Mouse (Mus musculus) MEL (cell line): Measurements from ENCODE around the gene Fa2h. TPM values are rescaled to one million over a fixed set of nuclear protein-coding genes. Genes with fewer than 3 reads are reported as not detected.

Experiments used
- DNase-seq: peaks from one replicate; pipeline ENCODE4 v3.0.0; 2011; ENCODE audit warnings: low read depth, low spot score
- H3K27ac ChIP-seq: 2 replicates; pipeline ENCODE4 v1.5.1; 2012; ENCODE audit warnings: low read depth, mild to moderate bottlenecking, control low read depth, low read length, moderate library complexity; ENCODE audit not compliant: control insufficient read depth
- H3K27me3 ChIP-seq, 2 experiments: fragments of 150-350 bp in 1 of 2; sonication (generic) in 1 of 2; 2 replicates each; pipeline ENCODE4 v1.6.1; 2012; ENCODE audit warnings: low read length in 2 of 2, mild to moderate bottlenecking in 2 of 2, improper control_type of control experiment in 1 of 2, moderate library complexity in 1 of 2; ENCODE audit not compliant: insufficient read depth in 2 of 2, control insufficient read depth in 1 of 2
- H3K36me3 ChIP-seq, 2 experiments: 2 replicates each; pipeline ENCODE4 v1.6.1; 2012 to 2014; ENCODE audit warnings: low read length in 2 of 2, improper control_type of control experiment in 1 of 2, inconsistent platforms in 1 of 2, mild to moderate bottlenecking in 1 of 2; ENCODE audit not compliant: insufficient read depth in 2 of 2, control insufficient read depth in 1 of 2
- H3K4me1 ChIP-seq, 2 experiments: fragments of 150-350 bp in 1 of 2; sonication (generic) in 1 of 2; 2 replicates each; pipeline ENCODE4 v1.6.1; 2012; ENCODE audit warnings: low read length in 2 of 2, improper control_type of control experiment in 1 of 2, mild to moderate bottlenecking in 1 of 2; ENCODE audit not compliant: insufficient read depth in 2 of 2, control insufficient read depth in 1 of 2
- H3K4me3 ChIP-seq, 2 experiments: fragments of 150-350 bp in 1 of 2; sonication (generic) in 1 of 2; 2 replicates each; pipeline ENCODE4 v1.5.1; 2012; ENCODE audit warnings: low read depth in 2 of 2, low read length in 2 of 2, mild to moderate bottlenecking in 2 of 2, moderate library complexity in 2 of 2, control low read depth in 1 of 2, improper control_type of control experiment in 1 of 2; ENCODE audit not compliant: control insufficient read depth in 1 of 2, insufficient read depth in 1 of 2
- H3K79me2 ChIP-seq: 2 replicates; pipeline ENCODE4 v1.6.1; 2012; ENCODE audit warnings: mild to moderate bottlenecking, low read length, moderate library complexity; ENCODE audit not compliant: control insufficient read depth, poor library complexity, insufficient read depth
- H3K9ac ChIP-seq: 2 replicates; pipeline ENCODE4 v1.6.1; 2012; ENCODE audit warnings: low read depth, mild to moderate bottlenecking, control low read depth, low read length, moderate library complexity; ENCODE audit not compliant: control insufficient read depth, poor library complexity, severe bottlenecking
- H3K9me3 ChIP-seq: fragments of 150-350 bp; sonication (generic); replicated peaks from 2 replicates; pipeline ENCODE4 v1.6.1; 2012; ENCODE audit warnings: mild to moderate bottlenecking, low read length, improper control_type of control experiment, moderate library complexity; ENCODE audit not compliant: insufficient read depth
- CHD1 ChIP-seq: IDR thresholded peaks from 2 replicates; pipeline ENCODE4 v1.6.1; 2012; ENCODE audit warnings: low read depth, mild to moderate bottlenecking, inconsistent platforms, low read length, improper control_type of control experiment
- CHD2 ChIP-seq: IDR thresholded peaks from 2 replicates; pipeline ENCODE4 v1.6.1; 2011; ENCODE audit warnings: low read length, improper control_type of control experiment
- E2F4 ChIP-seq: IDR thresholded peaks from 2 replicates; pipeline ENCODE4 v1.6.1; 2011; ENCODE audit warnings: low read depth, low read length, improper control_type of control experiment, borderline replicate concordance
- ELF1 ChIP-seq: IDR thresholded peaks from 2 replicates; pipeline ENCODE4 v1.6.1; 2014; ENCODE audit warnings: low read depth, mild to moderate bottlenecking, inconsistent platforms, low read length, improper control_type of control experiment, moderate library complexity
- EP300 ChIP-seq, 2 experiments: IDR thresholded peaks; 2 replicates each; pipeline ENCODE4 v1.6.1; 2011; ENCODE audit warnings: improper control_type of control experiment in 2 of 2, low read length in 2 of 2, low read depth in 1 of 2, mild to moderate bottlenecking in 1 of 2
- ETS1 ChIP-seq: IDR thresholded peaks from 2 replicates; pipeline ENCODE4 v1.6.1; 2012; ENCODE audit warnings: low read depth, mild to moderate bottlenecking, inconsistent platforms, low read length, improper control_type of control experiment, moderate library complexity
- GABPA ChIP-seq: IDR thresholded peaks from 2 replicates; pipeline ENCODE4 v1.6.1; 2012; ENCODE audit warnings: low read depth, mild to moderate bottlenecking, inconsistent platforms, low read length, improper control_type of control experiment, moderate library complexity
- HCFC1 ChIP-seq: IDR thresholded peaks from 2 replicates; pipeline ENCODE4 v1.6.1; 2012; ENCODE audit warnings: low read depth, mild to moderate bottlenecking, inconsistent platforms, low read length, improper control_type of control experiment, moderate library complexity
- MAFK ChIP-seq: IDR thresholded peaks from 2 replicates; pipeline ENCODE4 v1.6.1; 2011; ENCODE audit warnings: low read depth, mild to moderate bottlenecking, low read length, improper control_type of control experiment, borderline replicate concordance
- MAZ ChIP-seq: IDR thresholded peaks from 2 replicates; pipeline ENCODE4 v1.6.1; 2012; ENCODE audit warnings: low read depth, mild to moderate bottlenecking, inconsistent platforms, low read length, improper control_type of control experiment
- MEF2A ChIP-seq: IDR thresholded peaks from 2 replicates; pipeline ENCODE4 v1.6.1; 2014; ENCODE audit warnings: low read depth, mild to moderate bottlenecking, inconsistent platforms, low read length, improper control_type of control experiment; ENCODE audit not compliant: poor library complexity, insufficient replicate concordance, severe bottlenecking; ENCODE audit errors: extremely low read depth
- MXI1 ChIP-seq: IDR thresholded peaks from 2 replicates; pipeline ENCODE4 v1.6.1; 2011; ENCODE audit warnings: mild to moderate bottlenecking, low read depth, low read length, improper control_type of control experiment
- MYB ChIP-seq: IDR thresholded peaks from 2 replicates; pipeline ENCODE4 v1.6.1; 2011; ENCODE audit warnings: mild to moderate bottlenecking, low read depth, low read length, improper control_type of control experiment
- MYC ChIP-seq: IDR thresholded peaks from 2 replicates; pipeline ENCODE4 v1.6.1; 2011; ENCODE audit warnings: low read depth, mild to moderate bottlenecking, low read length, improper control_type of control experiment, moderate library complexity
- NRF1 ChIP-seq: IDR thresholded peaks from 2 replicates; pipeline ENCODE4 v1.6.1; 2014; ENCODE audit warnings: low read depth, mild to moderate bottlenecking, inconsistent platforms, low read length, improper control_type of control experiment, moderate library complexity; ENCODE audit not compliant: poor library complexity, insufficient read depth, severe bottlenecking
- POLR2A ChIP-seq, 2 experiments: IDR thresholded peaks; 2 replicates each; pipeline ENCODE4 v1.6.1; 2011 to 2012; ENCODE audit warnings: low read length in 2 of 2, mild to moderate bottlenecking in 2 of 2, control low read depth in 1 of 2, improper control_type of control experiment in 1 of 2, low read depth in 1 of 2, moderate library complexity in 1 of 2; ENCODE audit not compliant: control insufficient read depth in 1 of 2, insufficient read depth in 1 of 2, poor library complexity in 1 of 2
- POLR2AphosphoS2 ChIP-seq: IDR thresholded peaks from 2 replicates; pipeline ENCODE4 v1.6.1; 2011; ENCODE audit warnings: low read length, improper control_type of control experiment
- POLR2AphosphoS5 ChIP-seq: IDR thresholded peaks from 2 replicates; pipeline ENCODE4 v1.6.1; 2012; ENCODE audit warnings: low read depth, borderline replicate concordance, mild to moderate bottlenecking, inconsistent platforms, low read length, moderate library complexity, mixed read lengths
- RCOR1 ChIP-seq: IDR thresholded peaks from 2 replicates; pipeline ENCODE4 v1.6.1; 2012; ENCODE audit warnings: low read depth, mild to moderate bottlenecking, inconsistent platforms, low read length, improper control_type of control experiment
- SMC3 ChIP-seq: IDR thresholded peaks from 2 replicates; pipeline ENCODE4 v1.6.1; 2011; ENCODE audit warnings: low read depth, low read length, improper control_type of control experiment
- TAL1 ChIP-seq: IDR thresholded peaks from 2 replicates; pipeline ENCODE4 v1.6.1; 2012; ENCODE audit warnings: mild to moderate bottlenecking, inconsistent platforms, low read length, moderate library complexity, mixed read lengths
- TCF12 ChIP-seq: IDR thresholded peaks from 2 replicates; pipeline ENCODE4 v1.6.1; 2014; ENCODE audit warnings: low read depth, mild to moderate bottlenecking, inconsistent platforms, low read length, improper control_type of control experiment, moderate library complexity
- USF2 ChIP-seq, 2 experiments: IDR thresholded peaks; 2 replicates each; pipeline ENCODE4 v1.6.1; 2011 to 2012; ENCODE audit warnings: improper control_type of control experiment in 2 of 2, low read length in 2 of 2, borderline replicate concordance in 1 of 2, inconsistent platforms in 1 of 2, low read depth in 1 of 2, mild to moderate bottlenecking in 1 of 2; ENCODE audit not compliant: insufficient read depth in 1 of 2
- ZKSCAN1 ChIP-seq: IDR thresholded peaks from 2 replicates; pipeline ENCODE4 v1.6.1; 2012; ENCODE audit warnings: low read depth, mild to moderate bottlenecking, inconsistent platforms, low read length, improper control_type of control experiment, moderate library complexity
- ZNF384 ChIP-seq: IDR thresholded peaks from 2 replicates; pipeline ENCODE4 v1.6.1; 2012; ENCODE audit warnings: low read depth, mild to moderate bottlenecking, inconsistent platforms, low read length, improper control_type of control experiment
- polyA plus RNA-seq, 2 experiments: library from polyadenylated mRNA; stranded (reverse) in 1 of 2; unstranded in 1 of 2; fragments of >175 nt in 1 of 2; fragments of >200 nt in 1 of 2; gene quantifications; 2 replicates each; pipeline versions ENCODE4 v1.2.1 to v1.2.4; 2012; ENCODE audit warnings: low replicate concordance in 2 of 2, low read depth in 1 of 2; ENCODE audit not compliant: insufficient read length in 2 of 2, insufficient read depth in 1 of 2, missing spikeins in 1 of 2
- total RNA-seq: library from RNA; depleted of rRNA; stranded (reverse); fragments of 300-350 nt; gene quantifications from 2 replicates; pipeline ENCODE4 v1.2.3, GENCODE M21; 2012

Fa2h gene
- total and polyA plus RNA-seq, 3 experiments: not detected

DNA sequence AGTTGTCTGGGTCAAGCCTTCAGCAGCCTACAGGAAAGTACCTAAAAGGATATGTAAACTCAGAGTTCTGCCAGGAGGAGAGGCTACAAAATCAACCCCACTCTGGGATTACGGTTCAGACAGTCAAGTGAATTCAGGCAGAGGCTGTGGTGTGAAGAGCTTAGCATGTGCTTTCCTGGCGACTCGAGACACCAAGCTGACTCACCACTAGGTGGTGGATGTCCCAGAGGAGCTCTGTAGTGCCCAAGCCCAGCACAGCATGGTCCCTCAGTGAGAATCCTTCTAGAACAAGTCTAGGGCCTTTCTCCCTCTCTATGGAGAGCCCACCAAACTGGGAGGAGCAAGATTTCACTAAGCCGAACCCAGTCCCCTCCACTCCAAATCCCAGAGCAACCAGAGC, 9.8 kb upstream of the Fa2h start (continued):
- 0 out of 2 replicates have a peak, but pooled peaks have one; percentile 52 for TF ChIP-seq MYC
- no peak for TF ChIP-seq MYB
- TF ChIP-seq MEF2A: no peak
- TF ChIP-seq ELF1: no peak
- TF ChIP-seq POLR2AphosphoS2: no peak
- no peak for TF ChIP-seq ZNF384
- TF ChIP-seq SMC3: peak; percentile 67
- no peak for TF ChIP-seq HCFC1
- no peak for TF ChIP-seq GABPA
- TF ChIP-seq EP300 (IDR thresholded peaks at IDR 0.05; ENCODE audit: low read depth in 1 of 2, low read length in 2 of 2): no peak
- TF ChIP-seq NRF1: no peak
- TF ChIP-seq ZKSCAN1: no peak

DNA sequence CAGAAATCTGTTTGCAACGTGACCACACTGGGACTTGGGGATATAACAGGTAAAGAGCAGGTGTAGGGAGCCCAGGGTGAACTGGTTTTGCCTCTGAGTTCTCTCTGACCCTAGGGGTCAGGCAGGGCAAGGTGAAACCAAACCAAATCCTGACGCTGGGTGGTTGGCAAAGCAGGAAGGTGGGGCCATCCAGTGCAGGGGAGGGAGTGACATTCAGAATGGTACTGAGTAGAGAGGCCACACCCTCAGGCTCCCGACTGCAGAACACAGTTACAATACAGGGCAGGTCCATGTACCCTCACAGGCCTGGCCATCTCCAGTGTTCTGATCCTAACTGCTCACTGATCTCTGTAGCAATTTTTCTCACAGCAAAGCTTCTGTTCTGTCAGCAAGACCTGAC, 2.4 kb downstream of the Fa2h start:
- no peak overlapping the region for H3K9ac ChIP-seq
- no peaks in the 10 kb centered on the region for H3K79me2 ChIP-seq
- H3K27me3 ChIP-seq: peaks cover 3 to 11% of the 10 kb centered on the region in 2 experiments; a peak in 3 of 4 replicates
- H3K27ac ChIP-seq: no peak overlapping the region
- no peak overlapping the region for H3K4me3 ChIP-seq
- no peak for DNase-seq
- peaks cover 0 to 5% of the 10 kb centered on the region in 2 experiments; a peak in 2 of 4 replicates for H3K36me3 ChIP-seq
- H3K4me1 ChIP-seq: peaks cover 5 to 19% of the 10 kb centered on the region in 2 experiments
- TF ChIP-seq MAFK: no peak
- TF ChIP-seq POLR2A (IDR thresholded peaks at IDR 0.05; ENCODE audit: control insufficient read depth in 1 of 2, insufficient read depth in 1 of 2, low read depth in 1 of 2, low read length in 2 of 2, poor library complexity in 1 of 2): no peak
- no peak for TF ChIP-seq MYB
- no peak for TF ChIP-seq RCOR1
- no peak for TF ChIP-seq CHD1
- no peak for TF ChIP-seq MXI1
- no peaks in the 10 kb centered on the region for H3K9me3 ChIP-seq

DNA sequence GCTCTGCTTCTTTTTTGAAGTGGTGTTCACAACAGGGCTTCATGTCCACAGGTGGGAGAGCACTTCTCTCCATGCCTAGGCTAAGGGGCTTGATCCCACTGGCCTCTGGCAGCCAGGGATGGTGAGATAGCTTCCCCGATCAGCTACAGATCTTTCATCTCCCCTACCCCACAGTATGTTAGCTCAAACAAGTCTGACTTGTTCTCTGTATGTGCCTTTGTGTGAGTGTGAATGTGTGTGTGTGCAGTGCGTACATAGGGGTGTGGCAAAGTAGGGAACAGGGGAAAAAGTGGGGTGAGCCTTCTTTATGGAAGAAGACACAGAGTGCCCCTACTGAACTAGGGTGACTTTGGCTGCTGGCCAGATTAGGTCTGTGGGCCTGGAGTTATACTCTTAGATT, 2.8 kb downstream of the Fa2h start:
- Histone ChIP-seq H3K79me2 (no peaks in the 10 kb centered on the region), H3K27ac (no peak overlapping the region), H3K9me3 (no peaks in the 10 kb centered on the region), H3K4me1 (peaks cover 7 to 22% of the 10 kb centered on the region in 2 experiments), H3K36me3 (peaks cover 0 to 8% of the 10 kb centered on the region in 2 experiments; a peak in 2 of 4 replicates), H3K9ac (no peak overlapping the region), H3K27me3 (peaks cover 1 to 8% of the 10 kb centered on the region in 2 experiments; a peak in 3 of 4 replicates), H3K4me3 (no peak overlapping the region)
- no peak for TF ChIP-seq GABPA
- no peak for TF ChIP-seq POLR2AphosphoS5
- no peak for TF ChIP-seq MAZ
- TF ChIP-seq E2F4: no peak
- no peak for TF ChIP-seq TAL1
- no peak for TF ChIP-seq TCF12
- TF ChIP-seq MAFK: no peak
- no peak for TF ChIP-seq USF2 (IDR thresholded peaks at IDR 0.05; ENCODE audit: borderline replicate concordance in 1 of 2, insufficient read depth in 1 of 2, low read depth in 1 of 2, low read length in 2 of 2)
- TF ChIP-seq CHD2: no peak
- TF ChIP-seq ETS1: no peak
- DNase-seq: no peak
